In the genomic region with DNA sequence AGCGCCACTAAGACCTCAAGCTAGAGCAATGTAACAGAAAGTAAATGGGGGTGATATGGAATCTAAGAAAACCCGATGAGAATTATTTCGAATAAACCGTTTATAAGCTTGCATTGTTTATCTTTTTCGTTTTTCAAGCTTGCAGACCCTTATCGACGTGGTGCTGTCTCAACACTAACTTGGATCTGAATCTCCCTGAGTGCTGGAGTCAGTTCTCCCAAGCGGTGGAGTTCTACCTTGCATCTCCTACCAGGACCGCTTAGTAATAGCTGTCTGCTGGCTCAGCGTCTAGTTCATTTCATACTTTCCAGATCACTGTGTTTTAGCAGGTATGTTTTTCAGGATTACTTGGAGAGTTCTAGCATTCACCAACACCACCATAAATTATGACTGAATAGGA, we compare ENCODE assay signal across 9 mouse cellular contexts. TPM values are rescaled to one million over a fixed set of nuclear protein-coding genes. Genes with fewer than 3 reads are reported as not detected.
DNase-seq lines count a peak whose midpoint lies in the region; ATAC-seq lines count a peak whose summit lies in the region.
"Had no signal": no experiment of that assay in that cellular context is flagged by ENCODE, and none has a peak within 500 bp of the region (broad histone marks: within the 10 kb centered on the region; RNA-seq: fewer than 3 reads in every experiment).

No protein-coding gene starts in this region.

- peak overlapping the region; percentile 60 for H3K9ac ChIP-seq in heart, embryonic 12.5 days
- peak overlapping the region; percentile 58 for H3K9ac ChIP-seq in forebrain, embryonic 14.5 days (ENCODE audit: low read length)

- H3K4me3 ChIP-seq in heart, embryonic 12.5 days, result peak overlapping the region; percentile 88
- H3K4me3 ChIP-seq in forebrain, embryonic 14.5 days (ENCODE audit: low read depth, low read length), result peak overlapping the region; percentile 75
- peak overlapping the region; percentile 96 for H3K4me3 ChIP-seq in macrophage (ENCODE audit: inconsistent target)

- no peak for ATAC-seq in heart, embryonic 12.5 days (ENCODE audit: insufficient number of reproducible peaks, low FRiP score)
- ATAC-seq in forebrain, embryonic 14.5 days, result peak; percentile 4; the same call in 1 of the 2 replicates
- no peak for ATAC-seq in monocyte, adult 5-6 weeks (replicated peaks; ENCODE audit: insufficient number of reproducible peaks, low FRiP score, low TSS enrichment, poor library complexity, severe bottlenecking)

- H3K79me2 ChIP-seq in macrophage (ENCODE audit: inconsistent target), result peaks cover 34% of the 10 kb centered on the region

- WGBS in heart, embryonic 12.5 days, result 9% methylated on average over 10 of the region's 10 CpGs
- WGBS in forebrain, embryonic 14.5 days, result 13% methylated on average over 10 of the region's 10 CpGs
- WGBS in macrophage (ENCODE audit: missing documents), result 11% methylated on average over 10 of the region's 10 CpGs

- H3K4me2 ChIP-seq in heart, embryonic 12.5 days, result peak overlapping the region; percentile 77
- peak overlapping the region; percentile 81 for H3K4me2 ChIP-seq in forebrain, embryonic 14.5 days (ENCODE audit: low read length)

- no peaks in the 10 kb centered on the region for H3K9me3 ChIP-seq in heart, embryonic 12.5 days (replicated peaks)
- no peaks in the 10 kb centered on the region for H3K9me3 ChIP-seq in forebrain, embryonic 14.5 days (replicated peaks; ENCODE audit: control insufficient read depth, low read length)

- DNase-seq in heart, postnatal 36 days, result no peak
- DNase-seq in ES-CJ7 (ENCODE audit: low read depth, low spot score), result peak; percentile 39
- DNase-seq in forebrain, embryonic 14.5 days (ENCODE audit: low spot score), result no peak
- DNase-seq in retina, embryonic 14.5 days (ENCODE audit: low spot score), result no peak
- DNase-seq in frontal cortex, adult 2 months (ENCODE audit: extremely low spot score in 1 of 2, low spot score in 1 of 2), result no peak

- H3K27me3 ChIP-seq in heart, embryonic 12.5 days (replicated peaks), result no peaks in the 10 kb centered on the region
- H3K27me3 ChIP-seq in forebrain, embryonic 14.5 days (replicated peaks; ENCODE audit: control insufficient read depth, insufficient read depth, low read length), result no peaks in the 10 kb centered on the region
- H3K27me3 ChIP-seq: Patski had no signal

- peaks cover 8% of the 10 kb centered on the region for H3K36me3 ChIP-seq in heart, embryonic 12.5 days
- peaks cover 18% of the 10 kb centered on the region for H3K36me3 ChIP-seq in forebrain, embryonic 14.5 days (ENCODE audit: control insufficient read depth, insufficient read depth, low read length)
- peaks cover 3% of the 10 kb centered on the region; the same call in 1 of the 2 replicates for H3K36me3 ChIP-seq in macrophage (ENCODE audit: inconsistent target)

- intact Hi-C loops in heart, postnatal 36 days (cut with DNase I), result no loop called here

- H3K4me1 ChIP-seq in heart, embryonic 12.5 days (replicated peaks), result peaks cover 9% of the 10 kb centered on the region
- H3K4me1 ChIP-seq in forebrain, embryonic 14.5 days (ENCODE audit: control insufficient read depth, insufficient read depth, low read length), result peaks cover 11% of the 10 kb centered on the region

- no peak overlapping the region for H3K27ac ChIP-seq in heart, embryonic 12.5 days (ENCODE audit: poor library complexity, severe bottlenecking)
- H3K27ac ChIP-seq in forebrain, embryonic 14.5 days (ENCODE audit: low read depth, low read length), result 0 out of 2 replicates have a peak overlapping the region, but pooled peaks have one; percentile 1
- peak overlapping the region; percentile 76 for H3K27ac ChIP-seq in macrophage

RNA-seq across cellular contexts. Expression of a gene that starts 0.6 kb away (rescaled TPM):
- 28.0 and 29.9 TPM in 2 replicates for polyA plus RNA-seq in heart, embryonic 12.5 days (2016; fragmentation: Nextera tagmentation; extraction: Ambion mirVana)
- total RNA-seq in heart, postnatal 36 days (2021), result 10 to 100 TPM; 24.5 to 24.6 TPM
- 27.5 and 28.5 TPM in 2 replicates for polyA plus RNA-seq in forebrain, embryonic 14.5 days (2014; fragmentation: Nextera tagmentation; extraction: Ambion mirVana)
- 10 to 100 TPM in 25 of 26 experiments, 1 to 10 TPM in 1; 9.6 to 40.3 (median 26.4) TPM for total RNA-seq in macrophage (2018; cell fraction: chromatin; rRNA removed)
- total RNA-seq in macrophage (2018; cell fraction: cytosol; rRNA removed), result 10 to 100 TPM; 10.2 to 24.3 (median 15.6) TPM
- total RNA-seq in macrophage (2018; cell fraction: nucleus; rRNA removed), result 10 to 100 TPM in 24 of 26 experiments, 1 to 10 TPM in 2; 8.2 to 29.7 (median 18.3) TPM
- polyA plus RNA-seq in macrophage (2018), result 10.0 to 21.5 TPM (median 13.1 TPM) in 3 replicates
- 20.8 and 22.8 TPM in 2 replicates for polyA plus RNA-seq in frontal cortex, adult 2 months (2012; rRNA removed)
- total RNA-seq in monocyte, adult 5-6 weeks (2017), result 22.7 to 29.9 TPM (median 22.8 TPM) in 3 replicates

RNA-seq across cellular contexts. Expression of a gene that starts 4.0 kb away (rescaled TPM):
- polyA plus RNA-seq in heart, embryonic 12.5 days (2016; fragmentation: Nextera tagmentation; extraction: Ambion mirVana), result 17.6 and 17.7 TPM in 2 replicates
- total RNA-seq in heart, postnatal 36 days (2021), result 1 to 10 TPM; 5.2 to 5.3 TPM
- 43.1 and 45.6 TPM in 2 replicates for polyA plus RNA-seq in forebrain, embryonic 14.5 days (2014; fragmentation: Nextera tagmentation; extraction: Ambion mirVana)
- total RNA-seq in macrophage (2018; cell fraction: chromatin; rRNA removed), result 10 to 100 TPM in 22 of 26 experiments, 1 to 10 TPM in 4; 3.9 to 55.7 (median 34.3) TPM
- total RNA-seq in macrophage (2018; cell fraction: cytosol; rRNA removed), result 10 to 100 TPM in 22 of 26 experiments, 1 to 10 TPM in 4; 6.4 to 16.1 (median 11.9) TPM
- 10 to 100 TPM in 19 of 26 experiments, 1 to 10 TPM in 7; 5.2 to 32.1 (median 15.4) TPM for total RNA-seq in macrophage (2018; cell fraction: nucleus; rRNA removed)
- polyA plus RNA-seq in macrophage (2018), result 10.9 to 12.9 TPM (median 11.3 TPM) in 3 replicates
- 22.2 and 24.7 TPM in 2 replicates for polyA plus RNA-seq in frontal cortex, adult 2 months (2012; rRNA removed)
- 11.7 to 25.7 TPM (median 13.8 TPM) in 3 replicates for total RNA-seq in monocyte, adult 5-6 weeks (2017)

RNA-seq across cellular contexts. Expression of a gene that starts 32.5 kb away (rescaled TPM):
- 9.3 and 9.7 TPM in 2 replicates for polyA plus RNA-seq in heart, embryonic 12.5 days (2016; fragmentation: Nextera tagmentation; extraction: Ambion mirVana)
- total RNA-seq in heart, postnatal 36 days (2021), result 10 to 100 TPM in 1 of 2 experiments, 1 to 10 TPM in 1; 9.2 to 10.4 TPM
- 20.8 and 23.9 TPM in 2 replicates for polyA plus RNA-seq in forebrain, embryonic 14.5 days (2014; fragmentation: Nextera tagmentation; extraction: Ambion mirVana)
- 10 to 100 TPM in 1 of 26 experiments, 1 to 10 TPM in 23, under 1 TPM in 2; 0.78 to 10.8 (median 4.4) TPM for total RNA-seq in macrophage (2018; cell fraction: chromatin; rRNA removed)
- total RNA-seq in macrophage (2018; cell fraction: cytosol; rRNA removed), result 1 to 10 TPM; 3.4 to 9.4 (median 7.1) TPM
- 10 to 100 TPM in 1 of 26 experiments, 1 to 10 TPM in 25; 1.0 to 10.7 (median 4.3) TPM for total RNA-seq in macrophage (2018; cell fraction: nucleus; rRNA removed)
- polyA plus RNA-seq in macrophage (2018), result 5.3 to 15.9 TPM (median 5.9 TPM) in 3 replicates
- polyA plus RNA-seq in frontal cortex, adult 2 months (2012; rRNA removed), result 22.1 and 22.8 TPM in 2 replicates
- total RNA-seq in monocyte, adult 5-6 weeks (2017), result 10.4 to 14.3 TPM (median 13.2 TPM) in 3 replicates

RNA-seq across cellular contexts. Expression of a gene that starts 59.1 kb away (rescaled TPM):
- 10.9 and 11.0 TPM in 2 replicates for polyA plus RNA-seq in heart, embryonic 12.5 days (2016; fragmentation: Nextera tagmentation; extraction: Ambion mirVana)
- 1 to 10 TPM; 7.1 to 8.7 TPM for total RNA-seq in heart, postnatal 36 days (2021)
- 6.7 and 7.2 TPM in 2 replicates for polyA plus RNA-seq in forebrain, embryonic 14.5 days (2014; fragmentation: Nextera tagmentation; extraction: Ambion mirVana)
- total RNA-seq in macrophage (2018; cell fraction: chromatin; rRNA removed), result 1 to 10 TPM in 20 of 26 experiments, under 1 TPM in 6; 0.38 to 9.7 (median 2.9) TPM
- 1 to 10 TPM; 1.9 to 7.0 (median 4.6) TPM for total RNA-seq in macrophage (2018; cell fraction: cytosol; rRNA removed)
- 10 to 100 TPM in 2 of 26 experiments, 1 to 10 TPM in 23, under 1 TPM in 1; 0.86 to 13.4 (median 4.4) TPM for total RNA-seq in macrophage (2018; cell fraction: nucleus; rRNA removed)
- polyA plus RNA-seq in macrophage (2018), result 2.0 to 7.7 TPM (median 5.0 TPM) in 3 replicates
- 11.7 and 12.4 TPM in 2 replicates for polyA plus RNA-seq in frontal cortex, adult 2 months (2012; rRNA removed)
- total RNA-seq in monocyte, adult 5-6 weeks (2017), result 4.5 to 5.2 TPM (median 4.5 TPM) in 3 replicates
